Mouse (Mus musculus) right cerebral cortex, adult 18-20 months (tissue): ENCODE measurements at regions not wholly inside any gene's neighbourhood (a gene's known extent, or its start where the extent isn't known, plus 50 kb on each side); places are given as distances from the start of the nearest gene placed in this dataset.

Experiments used
- DNase-seq: peaks from one replicate; pipeline ENCODE4 v3.0.0; 2022; ENCODE audit warnings: mixed read lengths

DNA sequence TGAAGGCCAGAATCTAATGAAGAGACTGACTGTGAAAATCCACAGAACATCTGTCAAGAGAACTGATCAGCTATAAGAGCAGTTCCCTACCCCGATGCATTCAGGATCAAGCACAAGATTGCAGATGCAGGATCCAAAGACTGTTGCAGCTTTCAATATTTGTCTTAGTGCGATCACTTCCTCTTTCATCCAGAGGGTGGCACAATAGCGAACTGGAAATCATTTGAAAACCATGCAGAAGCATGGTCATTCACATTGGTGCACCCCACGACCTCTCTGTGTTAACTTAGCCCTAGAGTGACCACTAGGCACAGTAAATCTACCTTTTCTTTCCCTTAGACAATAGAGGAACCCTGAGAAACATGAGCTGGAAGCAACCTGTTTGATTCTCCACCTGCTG is 55.8 kb upstream of the Pak3 start:
- DNase-seq: peak; percentile 5

DNA sequence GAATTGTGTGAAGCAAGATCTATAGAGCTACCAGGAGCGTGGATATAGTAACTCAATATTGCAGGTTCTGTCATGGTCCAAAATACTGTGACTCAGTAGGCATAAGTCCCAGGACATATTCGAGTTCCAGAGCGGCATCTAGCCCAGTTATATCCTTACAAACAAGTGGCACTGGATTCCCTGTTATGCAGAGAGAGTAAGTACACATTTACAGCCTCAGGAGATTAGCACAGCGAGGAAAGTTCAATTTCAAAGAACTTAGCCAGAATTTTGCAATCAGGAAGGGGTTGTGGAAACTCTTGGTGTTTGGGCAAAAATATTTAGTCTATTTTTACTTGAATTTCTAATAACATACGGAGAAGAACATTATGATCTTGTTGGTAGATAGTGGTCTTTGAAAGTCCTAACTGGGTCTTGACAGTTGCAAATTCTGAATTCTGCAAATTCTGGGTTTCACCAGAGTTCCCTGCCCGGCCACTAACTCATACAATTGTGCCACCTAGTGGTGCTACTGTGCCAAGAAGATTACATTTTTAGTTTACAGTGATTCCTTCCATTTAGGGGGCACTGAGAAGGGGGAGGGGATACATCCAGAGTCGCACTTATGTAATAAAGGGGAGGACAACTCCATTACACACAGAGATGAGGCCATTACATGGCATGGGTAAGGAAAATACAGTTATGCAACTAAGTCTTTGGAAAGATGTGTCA is 54.7 kb upstream of the Chrdl1 start:
- no peak for DNase-seq

DNA sequence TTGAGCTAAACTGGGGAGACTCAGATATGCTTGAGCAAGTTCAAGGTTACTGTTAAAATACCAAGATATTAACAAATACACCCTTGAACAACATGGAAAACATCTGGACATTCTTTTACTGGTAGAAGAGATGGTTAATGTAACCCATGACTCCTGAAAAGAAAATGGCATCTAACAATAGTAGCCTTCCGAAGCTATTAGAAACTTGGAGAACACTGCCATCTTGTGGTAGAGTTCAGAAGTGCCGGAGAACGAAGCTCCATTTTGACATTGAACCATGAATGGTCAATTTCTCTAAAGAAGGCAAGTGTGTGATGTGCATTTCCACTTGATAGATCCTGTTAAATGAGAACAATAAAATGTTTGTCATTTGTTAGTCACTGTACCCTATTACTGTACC is 50.5 kb upstream of the Chrdl1 start:
- peak; percentile 25 for DNase-seq
